Mouse (Mus musculus): ENCODE data around the gene Galp. TPM values are rescaled to one million over a fixed set of nuclear protein-coding genes. Genes with fewer than 3 reads are reported as not detected.

Gene Galp
- polyA plus RNA-seq, 2 experiments, result not detected

DNA sequence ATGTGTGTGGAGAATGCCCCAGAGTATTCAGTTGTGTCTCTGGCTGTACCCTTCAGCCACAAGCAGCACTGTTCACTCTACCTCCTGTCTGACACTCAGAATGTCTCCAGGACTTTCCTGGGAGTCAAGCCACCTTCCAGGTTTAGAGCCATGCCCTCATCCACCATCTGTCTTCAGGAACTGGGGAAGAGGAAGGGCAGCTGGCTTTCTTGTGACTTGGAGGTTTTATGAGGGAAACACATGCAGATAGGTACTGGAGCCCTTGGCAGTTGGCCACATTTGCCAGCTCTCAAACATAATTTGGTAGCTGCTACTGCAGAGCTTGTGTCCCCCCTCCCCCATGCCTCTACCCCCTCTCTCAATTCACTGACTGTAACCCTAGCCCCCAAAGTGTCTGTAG lies 17.9 kb upstream of the Galp start:
- Histone ChIP-seq H3K4me1 (ENCODE audit: control insufficient read depth, insufficient read depth, low read length) (no peaks in the 10 kb centered on the region), H3K4me3 (replicated peaks; ENCODE audit: low read length) (no peak overlapping the region), H3K27ac (replicated peaks; ENCODE audit: low read depth, low read length) (no peak overlapping the region), H3K9me3 (ENCODE audit: control insufficient read depth, low read length) (no peaks in the 10 kb centered on the region), H3K36me3 (ENCODE audit: control insufficient read depth, insufficient read depth, low read length) (peaks cover 28% of the 10 kb centered on the region), H3K27me3 (ENCODE audit: control insufficient read depth, insufficient read depth, low read length) (no peaks in the 10 kb centered on the region), H3K9ac (ENCODE audit: low read depth, low read length, severe bottlenecking) (no peak overlapping the region), H3K4me2 (replicated peaks; ENCODE audit: low read depth, low read length, severe bottlenecking) (no peak overlapping the region)
- ATAC-seq (ENCODE audit: low FRiP score, low read depth) (no peak), DNase-seq (ENCODE audit: low spot score) (no peak)
- TF ChIP-seq POLR2A (IDR thresholded peaks at IDR 0.05; ENCODE audit: borderline replicate concordance, extremely low read depth, insufficient read depth, insufficient read length), result no peak

DNA sequence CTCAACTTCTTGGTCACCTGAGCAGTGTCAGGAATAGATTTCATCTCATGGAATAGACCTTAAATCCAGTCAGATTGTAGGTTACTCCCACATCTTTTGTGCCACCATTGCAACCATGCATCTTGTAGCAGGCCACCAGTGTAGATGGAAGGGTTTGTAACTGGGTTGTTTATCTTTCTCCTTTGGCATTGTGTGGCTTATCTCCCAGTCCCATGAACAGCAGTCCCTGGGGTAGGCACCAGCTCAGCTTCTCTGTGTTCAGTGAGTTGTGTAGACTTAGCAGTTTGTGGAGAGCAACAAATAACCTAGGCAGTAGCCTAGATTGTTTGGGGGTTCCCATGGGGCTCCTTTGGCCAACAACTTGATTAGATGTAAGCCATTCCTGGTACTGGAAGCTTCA lies 14.0 kb upstream of the Galp start:
- Histone ChIP-seq H3K4me3 (replicated peaks; ENCODE audit: low read length) (no peak overlapping the region), H3K4me2 (replicated peaks; ENCODE audit: low read depth, low read length, severe bottlenecking) (no peak overlapping the region), H3K36me3 (ENCODE audit: control insufficient read depth, insufficient read depth, low read length) (peaks cover 52% of the 10 kb centered on the region), H3K9me3 (ENCODE audit: control insufficient read depth, low read length) (no peaks in the 10 kb centered on the region), H3K27me3 (ENCODE audit: control insufficient read depth, insufficient read depth, low read length) (no peaks in the 10 kb centered on the region), H3K9ac (ENCODE audit: low read depth, low read length, severe bottlenecking) (no peak overlapping the region), H3K27ac (replicated peaks; ENCODE audit: low read depth, low read length) (no peak overlapping the region), H3K4me1 (ENCODE audit: control insufficient read depth, insufficient read depth, low read length) (no peaks in the 10 kb centered on the region)
- ATAC-seq (ENCODE audit: low FRiP score, low read depth) (no peak), DNase-seq (ENCODE audit: low spot score) (no peak)
- TF ChIP-seq POLR2A (IDR thresholded peaks at IDR 0.05; ENCODE audit: borderline replicate concordance, extremely low read depth, insufficient read depth, insufficient read length), result no peak

DNA sequence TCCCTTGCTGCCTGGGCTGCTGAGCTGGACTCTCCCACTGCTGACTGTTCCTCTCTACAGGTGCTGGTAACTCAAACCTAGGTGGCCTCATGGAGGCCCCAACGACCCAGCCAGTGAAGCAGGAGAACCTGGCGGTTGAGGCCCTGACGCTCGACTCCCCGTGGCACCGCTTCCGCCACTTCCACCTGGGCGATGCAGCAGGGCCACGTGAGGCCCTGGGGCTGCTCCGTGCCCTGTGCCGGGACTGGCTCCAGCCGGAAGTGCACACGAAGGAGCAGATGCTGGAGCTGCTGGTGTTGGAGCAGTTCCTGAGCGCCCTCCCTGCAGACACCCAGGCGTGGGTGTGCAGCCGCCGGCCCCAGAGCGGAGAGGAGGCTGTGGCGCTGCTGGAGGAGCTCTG lies 13.1 kb upstream of the Galp start:
- Histone ChIP-seq H3K9ac (ENCODE audit: low read depth, low read length, severe bottlenecking) (no peak overlapping the region), H3K4me1 (ENCODE audit: control insufficient read depth, insufficient read depth, low read length) (no peaks in the 10 kb centered on the region), H3K27me3 (ENCODE audit: control insufficient read depth, insufficient read depth, low read length) (no peaks in the 10 kb centered on the region), H3K4me3 (replicated peaks; ENCODE audit: low read length) (no peak overlapping the region), H3K4me2 (replicated peaks; ENCODE audit: low read depth, low read length, severe bottlenecking) (no peak overlapping the region), H3K9me3 (ENCODE audit: control insufficient read depth, low read length) (no peaks in the 10 kb centered on the region), H3K36me3 (ENCODE audit: control insufficient read depth, insufficient read depth, low read length) (peaks cover 61% of the 10 kb centered on the region), H3K27ac (replicated peaks; ENCODE audit: low read depth, low read length) (no peak overlapping the region)
- WGBS, result 92% methylated on average over 19 of the region's 19 CpGs
- TF ChIP-seq POLR2A (IDR thresholded peaks at IDR 0.05; ENCODE audit: borderline replicate concordance, extremely low read depth, insufficient read depth, insufficient read length), result no peak
- ATAC-seq (ENCODE audit: low FRiP score, low read depth), result no peak
- DNase-seq (ENCODE audit: low spot score), result no peak

DNA sequence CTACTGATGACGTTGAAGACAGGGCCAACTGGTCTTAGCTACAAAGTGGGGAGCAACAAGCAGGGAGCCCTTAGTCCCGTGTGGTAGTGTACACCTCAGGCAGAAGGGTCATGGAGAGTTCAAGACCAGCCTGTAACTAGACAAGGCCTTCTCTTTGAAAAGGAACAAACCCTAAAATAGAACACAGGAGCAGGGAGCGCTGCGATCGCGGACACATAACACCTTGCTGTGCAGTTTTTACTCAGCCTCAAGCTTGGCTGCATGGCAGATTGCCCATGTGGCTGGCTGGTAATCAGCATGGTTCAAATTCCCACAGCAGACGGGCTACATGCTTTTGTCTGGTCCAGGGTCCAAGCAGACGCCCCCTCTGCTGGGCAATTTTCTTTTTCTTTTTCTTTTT lies 12.4 kb upstream of the Galp start:
- WGBS, result 83% methylated on average over 8 of the region's 8 CpGs
- H3K36me3 ChIP-seq (ENCODE audit: control insufficient read depth, insufficient read depth, low read length), result peaks cover 65% of the 10 kb centered on the region
- H3K4me1 ChIP-seq (ENCODE audit: control insufficient read depth, insufficient read depth, low read length), result no peaks in the 10 kb centered on the region
- no peak overlapping the region for H3K9ac ChIP-seq (ENCODE audit: low read depth, low read length, severe bottlenecking)
- no peak overlapping the region for H3K27ac ChIP-seq (replicated peaks; ENCODE audit: low read depth, low read length)
- H3K27me3 ChIP-seq (ENCODE audit: control insufficient read depth, insufficient read depth, low read length), result no peaks in the 10 kb centered on the region
- no peak overlapping the region for H3K4me3 ChIP-seq (replicated peaks; ENCODE audit: low read length)
- no peak overlapping the region for H3K4me2 ChIP-seq (replicated peaks; ENCODE audit: low read depth, low read length, severe bottlenecking)
- DNase-seq (ENCODE audit: low spot score), result no peak
- no peaks in the 10 kb centered on the region for H3K9me3 ChIP-seq (ENCODE audit: control insufficient read depth, low read length)
- ATAC-seq (ENCODE audit: low FRiP score, low read depth), result no peak
- no peak for TF ChIP-seq POLR2A (IDR thresholded peaks at IDR 0.05; ENCODE audit: borderline replicate concordance, extremely low read depth, insufficient read depth, insufficient read length)

DNA sequence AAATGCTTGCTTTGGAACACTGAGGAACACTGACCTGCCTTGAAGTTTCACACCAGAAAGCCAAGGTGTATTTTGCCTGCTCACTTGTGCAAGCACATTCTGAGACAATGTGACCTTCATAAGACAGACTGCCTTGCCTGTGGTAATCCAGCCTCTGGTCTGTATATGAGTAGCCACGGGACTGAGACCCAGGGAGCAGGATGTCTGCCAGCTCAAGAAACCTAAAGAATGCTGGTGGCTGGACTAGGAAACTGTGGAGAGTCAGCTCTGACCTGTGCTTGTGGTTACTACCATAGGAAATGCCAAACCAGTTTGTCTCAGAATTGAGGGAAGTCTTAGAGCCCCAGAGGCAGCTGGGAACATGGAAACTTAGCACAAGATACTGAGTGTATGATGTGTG lies 11.5 kb upstream of the Galp start:
- ATAC-seq (ENCODE audit: low FRiP score, low read depth) (no peak), DNase-seq (ENCODE audit: low spot score) (no peak)
- Histone ChIP-seq H3K9ac (ENCODE audit: low read depth, low read length, severe bottlenecking) (no peak overlapping the region), H3K4me3 (replicated peaks; ENCODE audit: low read length) (no peak overlapping the region), H3K36me3 (ENCODE audit: control insufficient read depth, insufficient read depth, low read length) (peaks cover 69% of the 10 kb centered on the region), H3K27ac (replicated peaks; ENCODE audit: low read depth, low read length) (no peak overlapping the region), H3K9me3 (ENCODE audit: control insufficient read depth, low read length) (no peaks in the 10 kb centered on the region), H3K4me2 (replicated peaks; ENCODE audit: low read depth, low read length, severe bottlenecking) (no peak overlapping the region), H3K27me3 (ENCODE audit: control insufficient read depth, insufficient read depth, low read length) (no peaks in the 10 kb centered on the region), H3K4me1 (ENCODE audit: control insufficient read depth, insufficient read depth, low read length) (no peaks in the 10 kb centered on the region)
- WGBS, result 93% methylated on average over 1 of the region's 1 CpGs
- no peak for TF ChIP-seq POLR2A (IDR thresholded peaks at IDR 0.05; ENCODE audit: borderline replicate concordance, extremely low read depth, insufficient read depth, insufficient read length)

DNA sequence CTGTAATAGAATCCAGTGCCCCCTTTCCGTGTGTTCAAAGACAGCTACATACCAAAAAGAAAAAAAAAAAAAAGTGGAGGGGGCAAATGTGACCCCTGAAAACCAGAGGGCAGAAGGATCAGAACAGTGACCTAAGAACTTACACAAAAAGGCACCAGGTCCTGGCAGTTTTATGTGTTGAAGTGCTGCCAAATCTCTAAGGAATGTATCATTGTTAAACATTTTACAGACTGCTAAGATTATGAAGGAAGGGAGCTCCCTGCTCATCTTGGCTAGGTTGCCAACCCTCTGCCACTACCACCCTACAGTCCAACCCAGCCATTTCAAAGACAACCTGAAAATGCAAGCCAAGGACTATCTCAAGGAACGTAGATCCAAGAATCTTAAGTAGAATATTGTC lies 10.7 kb upstream of the Galp start:
- Histone ChIP-seq H3K4me1 (ENCODE audit: control insufficient read depth, insufficient read depth, low read length) (no peaks in the 10 kb centered on the region), H3K27me3 (ENCODE audit: control insufficient read depth, insufficient read depth, low read length) (no peaks in the 10 kb centered on the region), H3K9me3 (ENCODE audit: control insufficient read depth, low read length) (no peaks in the 10 kb centered on the region), H3K9ac (ENCODE audit: low read depth, low read length, severe bottlenecking) (no peak overlapping the region), H3K27ac (replicated peaks; ENCODE audit: low read depth, low read length) (no peak overlapping the region), H3K4me3 (replicated peaks; ENCODE audit: low read length) (no peak overlapping the region), H3K36me3 (ENCODE audit: control insufficient read depth, insufficient read depth, low read length) (peaks cover 69% of the 10 kb centered on the region), H3K4me2 (replicated peaks; ENCODE audit: low read depth, low read length, severe bottlenecking) (no peak overlapping the region)
- ATAC-seq (ENCODE audit: low FRiP score, low read depth) (no peak), DNase-seq (ENCODE audit: low spot score) (no peak)
- TF ChIP-seq POLR2A (IDR thresholded peaks at IDR 0.05; ENCODE audit: borderline replicate concordance, extremely low read depth, insufficient read depth, insufficient read length), result no peak
- WGBS, result 97% methylated on average over 2 of the region's 2 CpGs
